Mouse (Mus musculus) E14TG2a.4 (cell line): ENCODE data around the gene Stk10.

Source experiments
- CTCF ChIP-seq: conservative IDR thresholded peaks from 2 replicates; pipeline ENCODE4 v1.5.1; 2014; ENCODE audit warnings: low read length
- POU5F1 ChIP-seq: IDR thresholded peaks from 2 replicates; pipeline ENCODE4 v1.6.1; 2014; ENCODE audit warnings: low read length, borderline replicate concordance

DNA sequence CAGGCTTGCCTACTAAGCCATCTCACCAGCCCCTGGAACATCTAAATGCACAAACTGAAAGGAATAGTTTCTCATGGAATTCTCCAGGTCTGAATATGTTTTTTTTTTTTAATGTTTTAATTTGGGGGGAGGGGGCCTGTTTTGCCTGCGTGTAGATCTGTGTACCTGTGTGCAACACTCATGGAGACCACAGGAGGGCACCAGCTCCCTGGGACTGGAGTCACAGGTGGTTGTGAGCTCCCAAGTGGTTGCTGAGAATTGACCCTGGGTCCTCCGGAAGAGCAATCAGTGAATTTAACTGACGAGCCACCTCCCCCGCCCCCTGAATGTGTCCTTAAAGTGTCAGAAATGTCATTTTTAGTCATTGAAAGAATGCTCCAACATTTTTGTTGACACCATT, 61.0 kb downstream of the Stk10 start:
- TF ChIP-seq CTCF: peak; percentile 49
- no peak for TF ChIP-seq POU5F1
